Mouse (Mus musculus): Measurements from ENCODE around the gene Gsta1. TPM values are rescaled to one million over a fixed set of nuclear protein-coding genes. Genes with fewer than 3 reads are reported as not detected.
"Not testable (repeated sequence)": the region's sequence is repeated elsewhere in the genome, so short reads cannot be mapped to it uniquely, and the experiment has no call there.

The Gsta1 gene
- total RNA-seq, 2 experiments from 2014 or later, result 0.36 TPM; not detected in 1

DNA sequence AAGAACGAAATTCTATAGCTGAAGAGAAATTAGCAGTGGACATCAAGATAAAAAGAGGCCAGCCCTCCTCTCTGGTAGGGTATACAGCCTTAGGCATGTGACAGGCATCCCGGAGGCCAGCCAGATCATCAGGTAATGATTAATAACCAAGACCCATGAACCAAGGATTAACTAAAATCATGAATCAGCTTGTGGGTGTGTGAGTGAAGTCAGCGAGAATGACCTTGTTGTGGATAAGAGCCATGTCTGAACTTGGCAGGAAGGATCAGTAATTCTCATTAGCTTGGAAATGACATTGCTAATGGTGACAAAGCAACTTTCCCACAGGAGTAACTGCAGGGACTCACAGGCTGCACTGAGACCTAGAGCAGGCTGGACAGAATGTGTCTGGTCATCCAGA, 798 bp upstream of the Gsta1 start:
- not testable (repeated sequence) for DNase-seq (ENCODE audit: low spot score in 2 of 2)

- not testable (repeated sequence) for DNase-seq (ENCODE audit: low spot score in 2 of 2)
Measured at GRCm38 (mm10) chr9:78233121-78233695, 2.8 kb downstream of the Gsta1 start.

GRCm38 (mm10) chr9:78255683-78256470, 25.4 kb downstream of the Gsta1 start:
- DNase-seq (ENCODE audit: low spot score in 2 of 2), result not testable (repeated sequence)

- not testable (repeated sequence) for DNase-seq (ENCODE audit: low spot score in 2 of 2)
Measured at GRCm38 (mm10) chr9:78256914-78257313, 26.5 kb downstream of the Gsta1 start, which contains the start of gene Gm3776. Gm3776 (plus strand) TSS chr9:78257129.

DNA sequence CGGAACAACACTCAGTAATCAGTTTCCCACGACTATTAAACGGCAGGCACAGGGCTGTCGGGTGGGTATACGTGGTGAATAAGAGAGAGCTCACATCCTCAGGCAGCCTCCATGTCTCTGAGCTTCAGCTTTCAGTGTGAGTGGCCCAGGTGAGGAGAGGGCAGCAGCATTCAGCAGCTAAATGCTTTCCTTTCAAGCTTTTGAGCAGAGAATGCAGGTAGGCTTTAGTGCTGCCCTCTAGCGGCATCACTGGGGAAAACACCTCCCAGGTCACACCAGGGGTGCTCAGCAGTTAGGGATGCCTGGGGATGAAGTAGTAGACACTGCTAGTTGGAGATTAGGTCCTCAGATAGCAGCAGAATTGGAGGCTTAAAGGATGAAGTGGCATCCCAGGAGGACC, 29.2 kb downstream of the Gsta1 start:
- DNase-seq (ENCODE audit: low spot score in 2 of 2), result not testable (repeated sequence)

DNA sequence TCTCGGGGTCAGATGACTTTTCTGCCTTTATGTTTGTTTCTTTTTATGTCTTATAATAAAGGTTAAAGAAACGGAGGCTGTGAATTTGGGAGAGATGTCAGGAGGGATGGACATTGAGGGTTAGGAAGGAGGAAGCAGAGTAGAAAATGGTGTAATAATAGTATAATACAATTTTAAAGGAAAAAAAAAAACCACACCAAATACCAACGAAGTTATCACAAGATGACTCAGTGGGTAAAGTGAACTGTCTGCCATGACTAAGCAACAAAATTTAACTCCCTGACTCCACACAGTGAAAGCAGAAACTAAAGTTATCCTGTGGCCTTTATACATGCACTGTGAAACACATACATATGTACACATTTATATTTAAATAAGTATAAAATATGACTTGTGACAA, 40.5 kb downstream of the Gsta1 start:
- DNase-seq (ENCODE audit: low spot score in 2 of 2), result not testable (repeated sequence)

DNA sequence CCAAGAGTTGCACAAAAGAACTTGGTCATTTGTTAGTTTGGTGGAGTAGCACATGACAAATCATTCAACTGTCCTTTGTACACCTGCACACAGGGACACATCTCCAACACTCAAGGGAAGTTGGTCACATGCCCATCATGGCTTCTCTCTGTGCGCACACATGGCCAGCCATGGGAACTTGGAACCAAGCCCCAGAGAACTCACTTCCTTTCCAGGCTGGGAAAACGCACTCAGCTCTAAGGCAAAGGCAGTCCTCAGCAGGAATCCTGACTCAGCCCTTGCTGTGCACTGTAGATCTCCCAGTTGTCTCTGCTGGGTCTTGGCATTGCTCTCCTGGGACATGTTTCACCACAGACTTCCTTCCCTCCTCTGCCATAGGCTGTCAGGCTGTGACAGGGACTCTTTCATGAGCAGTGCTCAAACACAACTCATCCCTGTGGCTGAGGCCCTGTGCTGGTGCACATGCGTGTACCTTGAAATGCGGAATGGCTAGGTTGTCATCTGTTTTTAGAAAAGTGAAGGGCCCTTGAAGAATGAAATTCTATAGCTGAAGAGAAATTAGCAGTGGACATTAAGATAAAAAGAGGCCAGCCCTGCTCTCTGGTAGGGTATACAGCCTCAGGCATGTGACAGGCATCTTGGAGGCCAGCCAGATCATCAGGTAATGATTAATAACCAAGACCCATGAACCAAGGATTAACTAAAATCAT, 51.7 kb downstream of the Gsta1 start:
- not testable (repeated sequence) for DNase-seq (ENCODE audit: low spot score in 2 of 2)

DNA sequence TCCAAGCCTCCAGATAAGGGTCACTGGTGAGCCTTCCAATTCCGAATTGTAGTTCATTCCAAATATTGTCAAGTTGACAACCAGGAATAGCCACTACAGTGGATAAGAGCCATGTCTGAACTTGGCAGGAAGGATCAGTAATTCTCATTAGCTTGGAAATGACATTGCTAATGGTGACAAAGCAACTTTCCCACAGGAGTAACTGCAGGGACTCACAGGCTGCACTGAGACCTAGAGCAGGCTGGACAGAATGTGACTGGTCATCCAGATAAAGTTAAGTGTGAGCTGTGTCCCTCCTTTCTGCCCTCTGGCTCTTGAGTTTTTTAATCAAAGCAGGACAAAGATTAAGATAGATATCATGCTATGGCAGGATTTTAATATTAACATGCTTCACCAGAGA, 58.6 kb downstream of the Gsta1 start:
- DNase-seq (ENCODE audit: low spot score in 2 of 2), result not testable (repeated sequence)

GRCm38 (mm10) chr9:78289723-78290122, 59.3 kb downstream of the Gsta1 start, which contains the start of gene Gm10639:
Gm10639 (plus strand) TSS chr9:78289923.
- not testable (repeated sequence) for DNase-seq (ENCODE audit: low spot score in 2 of 2)

Other genes with a start within 250 kb of the Gsta1 start
- not detected for gene Gcm1, start 178.7 kb upstream of the Gsta1 start, total RNA-seq (2021)
- gene Fbxo9, start 121.6 kb upstream of the Gsta1 start, total RNA-seq (2021), result 10 to 100 TPM; 64.9 to 66.5 TPM
- 10 to 100 TPM; 35.6 to 36.1 TPM for gene Ick, start 121.5 kb upstream of the Gsta1 start, total RNA-seq (2021)
- gene Gsta4, start 47.9 kb upstream of the Gsta1 start, total RNA-seq (2021), result 10 to 100 TPM; 55.6 to 61.1 TPM
- not detected for gene Gm3776, start 26.5 kb downstream of the Gsta1 start, total RNA-seq (2021)
- 1 to 10 TPM in 1 of 2 experiments, not detected in 1; 6.5 TPM for gene Gm10639, start 59.3 kb downstream of the Gsta1 start, total RNA-seq (2021)
- gene Omt2a, start 84.1 kb downstream of the Gsta1 start, total RNA-seq (2021), result not detected
- gene Omt2b, start 96.9 kb downstream of the Gsta1 start, total RNA-seq (2021), result not detected
- 10 to 100 TPM in 1 of 2 experiments, 1 to 10 TPM in 1; 3.0 to 18.7 TPM for gene Gsta2, start 125.1 kb downstream of the Gsta1 start, total RNA-seq (2021)
- gene Dppa5a, start 137.5 kb downstream of the Gsta1 start, total RNA-seq (2021), result not detected
- under 1 TPM; 0.20 to 0.50 TPM for gene Ooep, start 148.1 kb downstream of the Gsta1 start, total RNA-seq (2021)
- under 1 TPM; 0.14 to 0.17 TPM for gene Ddx43, start 165.1 kb downstream of the Gsta1 start, total RNA-seq (2021)
- gene Cgas, start 212.6 kb downstream of the Gsta1 start, total RNA-seq (2021), result 1 to 10 TPM; 1.6 to 1.7 TPM
- 10 to 100 TPM; 25.4 to 27.7 TPM for gene Mto1, start 217.6 kb downstream of the Gsta1 start, total RNA-seq (2021)
- gene Gm17324, start 218.1 kb downstream of the Gsta1 start, total RNA-seq (2021), result under 1 TPM; 0.34 to 0.79 TPM

All from adrenal gland, postnatal 4 days (tissue).